Mouse (Mus musculus) megakaryocyte-erythroid progenitor cell, adult 5-6 weeks (primary cell): ENCODE measurements at regions not wholly inside any gene's neighbourhood (a gene's known extent, or its start where the extent isn't known, plus 50 kb on each side); places are given as distances from the start of the nearest gene placed in this dataset.
A peak's percentile ranks its signal among the peaks of the same experiment; 100 is the strongest.

Experiments used
- ATAC-seq: replicated peaks from 2 replicates; pipeline ENCODE4 v1.8.0; 2016; ENCODE audit warnings: mild to moderate bottlenecking, inconsistent platforms; ENCODE audit not compliant: severe bottlenecking, poor library complexity, low FRiP score, low TSS enrichment

GRCm38 (mm10) chr16:97234321-97234720 lies 63.8 kb upstream of the Dscam start:
- no peak for ATAC-seq

- peak; percentile 95 for ATAC-seq
Measured at GRCm38 (mm10) chr16:97239626-97240025, 69.1 kb upstream of the Dscam start.

GRCm38 (mm10) chr16:97240085-97240484 lies 69.5 kb upstream of the Dscam start:
- peak; percentile 11; the same call in 1 of the 2 replicates for ATAC-seq

- ATAC-seq = no peak
Measured at GRCm38 (mm10) chr16:97240859-97241360, 70.4 kb upstream of the Dscam start.

GRCm38 (mm10) chr16:97241639-97242038 lies 71.1 kb upstream of the Dscam start:
- ATAC-seq = no peak

- ATAC-seq = no peak
Measured at GRCm38 (mm10) chr16:97250488-97250887, 79.9 kb upstream of the Dscam start.

- ATAC-seq = peak; percentile 88
Measured at GRCm38 (mm10) chr16:97252551-97252950, 82.0 kb upstream of the Dscam start.

GRCm38 (mm10) chr16:97252997-97253635 lies 82.6 kb upstream of the Dscam start:
- peak; percentile 45 for ATAC-seq

GRCm38 (mm10) chr16:97258821-97259220 lies 88.3 kb upstream of the Dscam start:
- peak; percentile 41; the same call in 1 of the 2 replicates for ATAC-seq

- ATAC-seq = no peak
Measured at GRCm38 (mm10) chr16:97263451-97263850, 92.9 kb upstream of the Dscam start.

- 0 out of 2 replicates have a peak, but pooled peaks have one; percentile 36 for ATAC-seq
Measured at GRCm38 (mm10) chr16:97270417-97271133, 86.0 kb upstream of the Bace2 start.

GRCm38 (mm10) chr16:97271264-97271663 lies 85.3 kb upstream of the Bace2 start:
- no peak for ATAC-seq

GRCm38 (mm10) chr16:97272035-97272631 lies 84.4 kb upstream of the Bace2 start:
- ATAC-seq = peak; percentile 98

- ATAC-seq = no peak
Measured at GRCm38 (mm10) chr16:97278913-97279312, 77.6 kb upstream of the Bace2 start.

- ATAC-seq = no peak
Measured at GRCm38 (mm10) chr16:97281615-97282110, 74.9 kb upstream of the Bace2 start.

- no peak for ATAC-seq
Measured at GRCm38 (mm10) chr16:97282943-97283342, 73.6 kb upstream of the Bace2 start.

- no peak for ATAC-seq
Measured at GRCm38 (mm10) chr16:97285886-97286447, 70.6 kb upstream of the Bace2 start.

- ATAC-seq = no peak
Measured at GRCm38 (mm10) chr16:97286717-97287116, 69.8 kb upstream of the Bace2 start.

- peak; percentile 83 for ATAC-seq
Measured at GRCm38 (mm10) chr16:97288634-97289033, 67.9 kb upstream of the Bace2 start.

GRCm38 (mm10) chr16:97292484-97293048 lies 64.0 kb upstream of the Bace2 start:
- no peak for ATAC-seq
